Mouse (Mus musculus) embryonic stem cell, embryonic (primary cell): ENCODE measurements around the gene Rgl1.

ENCODE experiments used
- CTCF ChIA-PET, 4 experiments: fragments of 300-600 bp in 2 of 4; fragments of 350-600 bp in 2 of 4; sonication (Branson Sonifier 250); formaldehyde crosslinking; loops; one replicate each; lab custom pipeline; 2022; ENCODE audit warnings: inconsistent platforms in 2 of 4; lab: Charles Lee
- POLR2A ChIA-PET, 4 experiments: fragments of 300-600 bp in 2 of 4; fragments of 350-600 bp in 2 of 4; sonication (Branson Sonifier 250); formaldehyde crosslinking; loops; one replicate each; lab custom pipeline; 2022; ENCODE audit warnings: antibody characterized with exemption in 4 of 4, inconsistent platforms in 1 of 4; lab: Charles Lee

The Rgl1 gene

GRCm38 (mm10) chr1:152572755-152573469 lies 193.2 kb downstream of the Rgl1 start:
- ChIA-PET POLR2A (interaction anchor here (0.5 to 2.3 kb wide), 15 partner anchors 9 to 881 kb away, joined by 3 to 9 read pairs (median 3); no protein-coding TSS in a partner anchor), CTCF (interaction anchor here (0.5 to 2.0 kb wide), 13 partner anchors 19 to 1111 kb away, joined by 3 to 20 read pairs (median 4); no protein-coding TSS in a partner anchor)

DNA sequence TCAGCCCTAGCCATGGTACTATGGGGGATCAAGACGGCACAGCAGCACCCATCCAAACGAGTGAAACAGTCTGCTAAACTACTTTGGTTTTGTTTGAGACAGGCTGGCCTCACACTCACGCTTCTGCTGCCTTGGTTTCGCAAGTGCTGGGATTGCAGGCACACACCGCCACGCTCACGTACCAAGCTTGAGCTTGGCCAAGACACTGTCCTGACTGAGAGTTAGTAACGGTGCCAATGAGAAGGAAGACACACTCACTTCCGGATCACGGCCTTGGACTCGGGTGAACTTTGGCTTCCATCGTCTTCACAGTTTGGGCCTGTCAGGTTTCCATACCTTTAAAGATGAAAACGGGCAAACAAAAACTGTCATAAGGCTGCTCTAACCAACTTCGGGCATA lies 194.8 kb downstream of the Rgl1 start:
- CTCF ChIA-PET, result interaction anchor here in 1 of 4 experiments (0.6 kb wide), 1 partner anchor 46 kb away, joined by 4 read pairs; no protein-coding TSS in a partner anchor

DNA sequence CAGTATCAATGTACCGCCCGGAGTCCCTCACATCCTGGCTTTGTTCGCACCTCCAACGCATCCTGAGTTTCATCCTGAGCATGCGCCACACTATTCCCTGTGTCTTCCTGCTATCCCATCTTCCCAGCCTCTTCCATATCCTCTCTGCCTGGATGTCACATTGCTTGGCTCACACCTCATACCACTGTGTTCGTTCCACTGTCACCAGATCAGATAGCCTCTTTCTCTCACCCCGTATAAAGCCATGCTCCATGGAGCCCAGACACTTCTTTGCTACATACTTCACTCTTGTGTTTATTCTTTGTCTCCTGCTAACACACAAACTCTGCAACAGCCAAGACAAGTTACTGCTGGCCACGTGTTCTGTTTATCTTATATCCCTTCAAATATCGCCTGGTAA lies 195.5 kb downstream of the Rgl1 start:
- ChIA-PET POLR2A (no interaction called here), CTCF (no interaction called here)

More for the DNA sequence above, 194.8 kb downstream of the Rgl1 start:
- POLR2A ChIA-PET, result interaction anchor here in 1 of 4 experiments (2.3 kb wide), 1 partner anchor 10 kb away, joined by 5 read pairs; no protein-coding TSS in a partner anchor

DNA sequence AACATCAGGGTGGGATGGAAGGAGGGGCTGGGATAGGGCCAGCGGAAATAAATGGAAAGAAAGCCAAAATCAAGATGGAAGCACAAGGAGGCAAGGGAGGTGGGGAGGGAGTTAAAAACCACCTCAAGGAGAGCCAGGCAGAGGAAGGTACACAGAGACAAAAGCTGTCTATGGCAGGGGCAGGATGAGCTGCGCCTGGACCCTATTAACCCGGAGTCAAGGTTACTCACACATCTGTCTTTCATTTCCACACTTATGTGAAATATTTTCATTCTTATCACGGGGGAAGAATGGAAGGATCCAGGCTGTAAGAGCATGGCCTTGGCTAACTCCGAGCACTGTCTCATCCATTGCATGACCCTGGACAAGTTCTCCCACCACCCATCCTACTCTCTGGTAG lies 202.9 kb downstream of the Rgl1 start:
- POLR2A ChIA-PET, result interaction anchor here in 1 of 4 experiments (0.6 kb wide), 1 partner anchor 529 kb away, joined by 6 read pairs; no protein-coding TSS in a partner anchor
- CTCF ChIA-PET, result no interaction called here

- ChIA-PET POLR2A (interaction anchor here in 1 of 4 experiments (1.0 kb wide), 1 partner anchor 12 kb away, joined by 3 read pairs; no protein-coding TSS in a partner anchor), CTCF (no interaction called here)
Measured at GRCm38 (mm10) chr1:152562877-152563276, 203.3 kb downstream of the Rgl1 start.

DNA sequence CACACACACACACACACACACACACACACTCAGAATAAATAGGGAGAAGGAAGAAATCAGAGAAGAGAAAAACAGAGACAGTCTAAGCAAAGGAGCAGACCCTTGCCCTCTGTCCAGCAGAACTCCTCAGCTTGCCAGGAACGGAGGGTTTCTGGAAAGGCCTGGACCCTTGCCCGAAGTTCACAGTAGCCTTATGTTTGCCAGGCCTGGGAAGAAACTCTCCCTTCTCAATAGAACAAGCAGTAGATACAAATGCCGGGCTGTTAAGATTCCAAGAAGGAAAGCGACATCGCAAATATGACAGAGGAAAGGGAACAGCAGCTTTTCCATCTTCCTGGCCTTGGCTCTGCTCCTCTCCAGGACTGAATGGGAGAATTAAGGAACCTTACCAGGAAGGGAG lies 205.7 kb downstream of the Rgl1 start:
- ChIA-PET POLR2A (interaction anchor here in 1 of 4 experiments (0.8 kb wide), 1 partner anchor 941 kb away, joined by 3 read pairs; no protein-coding TSS in a partner anchor), CTCF (interaction anchor here in 1 of 4 experiments (0.6 kb wide), 1 partner anchor 122 kb away, joined by 3 read pairs; no protein-coding TSS in a partner anchor)

DNA sequence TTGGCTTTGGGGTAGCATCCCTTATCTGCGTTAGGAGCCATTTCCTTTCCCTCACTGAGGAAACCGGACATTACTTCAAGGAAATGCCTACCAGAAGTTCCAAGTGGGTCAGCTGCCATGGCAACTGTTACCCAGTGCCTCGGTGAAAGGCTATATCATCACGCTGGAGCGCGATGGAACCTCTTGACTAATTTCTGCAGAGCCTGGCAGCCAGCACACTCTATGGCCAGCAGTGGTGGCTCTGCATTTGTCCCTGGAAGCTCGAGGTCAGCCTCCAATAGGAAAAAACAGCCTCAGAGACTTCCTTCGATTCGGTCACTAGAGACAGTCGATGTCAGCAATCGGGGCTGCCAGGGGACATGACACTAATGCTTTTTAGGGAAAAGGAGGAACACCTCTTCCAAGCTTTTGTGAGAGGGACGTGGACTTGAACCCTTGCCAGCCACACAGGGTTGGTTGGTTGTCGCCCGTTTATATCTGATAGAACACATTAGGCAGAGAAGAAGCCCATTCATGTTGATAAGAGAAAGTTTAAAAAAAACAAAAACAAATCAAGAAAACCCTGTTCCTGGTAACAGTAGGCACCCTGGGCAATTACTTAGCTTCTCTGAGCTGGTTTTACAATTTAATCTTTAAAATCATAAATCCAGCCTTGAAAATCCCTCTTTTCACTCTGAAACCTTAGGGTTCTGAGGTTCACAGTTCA lies 209.4 kb downstream of the Rgl1 start:
- ChIA-PET POLR2A (interaction anchor here in 1 of 4 experiments (0.8 to 2.6 kb wide), 2 partner anchors 10 to 16 kb away, joined by 3 to 9 read pairs; no protein-coding TSS in a partner anchor), CTCF (no interaction called here)

DNA sequence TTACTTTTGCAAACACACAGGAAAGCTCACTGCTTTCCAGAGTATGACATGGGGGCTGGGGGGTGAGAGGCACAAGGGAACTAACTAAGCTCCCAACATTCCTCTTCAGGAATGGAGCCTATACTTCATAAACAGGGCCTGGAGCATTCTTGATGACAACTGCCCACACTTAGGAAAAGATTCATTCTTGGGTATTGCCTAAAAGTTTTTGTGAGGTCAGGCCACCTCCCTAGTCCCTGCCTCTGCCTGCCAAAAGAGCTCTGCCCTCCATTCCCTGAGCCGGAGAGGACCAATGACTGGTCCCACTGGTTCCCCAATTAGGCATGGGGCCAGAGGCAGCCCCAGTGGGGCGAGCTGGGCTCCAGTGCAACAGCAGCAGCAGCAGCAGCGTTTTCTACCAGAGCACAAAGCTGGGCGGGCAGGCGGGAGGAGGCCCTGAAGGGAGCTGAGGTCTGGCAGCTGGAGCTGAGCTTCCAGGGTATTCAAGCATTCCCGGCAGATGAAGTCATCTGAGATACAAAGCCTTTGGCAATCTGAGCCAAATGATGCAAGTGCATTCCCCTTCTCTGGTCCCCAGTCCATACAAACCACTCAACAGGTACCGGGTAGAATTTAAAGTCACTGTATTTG lies 210.1 kb downstream of the Rgl1 start:
- POLR2A ChIA-PET, result interaction anchor here in 1 of 4 experiments (0.5 to 2.6 kb wide), 4 partner anchors 11 to 101 kb away, joined by 3 to 9 read pairs (median 3); no protein-coding TSS in a partner anchor
- CTCF ChIA-PET, result no interaction called here

DNA sequence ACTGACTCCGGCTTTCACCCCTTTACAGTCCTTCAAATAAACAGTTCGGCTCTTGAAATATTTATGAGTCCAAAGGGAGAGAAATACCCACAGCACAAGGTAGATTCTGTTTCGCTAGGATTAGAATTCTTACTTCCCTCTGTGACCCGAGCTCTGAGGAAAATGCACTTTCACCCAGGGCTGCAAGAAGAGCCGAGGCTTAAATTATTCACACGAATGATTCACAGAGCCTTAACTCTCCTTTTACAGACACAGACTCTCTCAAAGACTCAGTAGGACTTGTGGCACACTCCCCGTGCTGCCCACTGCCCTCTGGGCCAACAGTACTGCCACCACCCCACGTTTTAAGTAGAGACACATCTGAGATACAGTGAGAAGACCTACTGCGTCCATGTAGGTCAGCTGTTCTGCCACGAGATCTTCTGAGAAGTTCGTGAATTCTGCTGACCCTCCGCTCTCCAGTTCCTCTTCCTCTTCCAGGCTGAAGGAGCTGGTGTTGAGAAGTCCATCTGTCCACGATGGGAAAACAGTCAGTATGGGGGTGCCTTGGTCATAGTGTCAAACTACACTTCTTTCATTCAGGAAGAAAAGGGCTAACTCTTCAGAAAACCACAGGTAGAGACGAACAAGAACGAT lies 212.1 kb downstream of the Rgl1 start:
- POLR2A ChIA-PET, result interaction anchor here in 1 of 4 experiments (1.8 kb wide), 1 partner anchor 62 kb away, joined by 4 read pairs; no protein-coding TSS in a partner anchor
- CTCF ChIA-PET, result interaction anchor here in 1 of 4 experiments (0.6 kb wide), 1 partner anchor 231 kb away, joined by 19 read pairs; no protein-coding TSS in a partner anchor

- CTCF ChIA-PET, result no interaction called here
- POLR2A ChIA-PET, result no interaction called here
Measured at GRCm38 (mm10) chr1:152550973-152551372, 215.2 kb downstream of the Rgl1 start.

DNA sequence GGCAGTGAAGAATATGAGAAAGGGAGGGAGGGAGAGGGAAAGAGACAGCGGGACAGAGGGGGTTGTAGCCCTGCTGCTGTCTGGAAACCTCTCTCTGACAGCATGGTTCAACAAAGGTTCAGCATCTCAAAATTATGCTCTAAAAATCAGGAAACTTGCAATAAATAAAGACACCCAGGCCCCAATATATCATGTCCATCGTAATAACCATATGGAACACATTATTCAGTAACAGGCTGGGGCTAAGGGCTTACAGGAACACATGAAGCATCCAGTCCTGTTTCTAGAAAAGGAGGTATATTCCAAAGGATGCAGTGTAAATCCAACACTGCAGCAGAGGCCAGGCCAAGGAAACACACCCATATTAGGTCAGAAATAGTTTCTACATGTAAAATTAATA lies 215.6 kb downstream of the Rgl1 start:
- ChIA-PET POLR2A (no interaction called here), CTCF (no interaction called here)

DNA sequence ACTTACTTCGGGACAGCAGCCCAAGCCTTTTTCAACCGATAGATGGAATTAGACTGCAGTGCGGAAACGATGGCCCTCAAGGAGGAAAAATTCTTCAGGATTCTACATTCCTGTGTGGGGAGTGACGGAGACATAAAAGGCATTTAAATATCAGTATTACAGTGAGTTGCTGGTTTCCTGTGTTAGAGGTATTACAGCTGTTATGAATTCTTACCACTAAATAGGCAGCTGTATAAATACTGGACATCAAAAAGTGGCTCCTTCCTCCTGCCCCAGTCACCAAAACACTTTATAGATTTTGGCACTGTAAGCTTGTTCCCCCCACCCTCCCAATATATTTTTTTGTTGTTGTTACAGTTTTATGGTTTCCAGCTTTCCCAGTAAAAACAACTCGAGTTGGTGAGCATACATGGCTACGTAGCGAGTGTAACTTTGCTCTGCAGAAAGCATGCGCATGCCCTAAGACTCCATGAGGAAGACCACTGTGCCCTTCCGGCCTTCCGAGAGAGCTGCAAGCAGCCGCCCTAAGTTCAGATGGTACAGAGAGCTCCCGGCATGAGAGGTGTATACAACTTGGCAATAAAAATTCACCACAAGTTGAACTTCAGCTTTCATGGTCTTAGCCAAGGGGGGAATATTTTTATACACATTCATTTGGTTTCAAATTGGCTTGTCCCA lies 217.0 kb downstream of the Rgl1 start:
- ChIA-PET POLR2A (interaction anchor here in 1 of 4 experiments (0.6 kb wide), 1 partner anchor 10 kb away, joined by 4 read pairs; no protein-coding TSS in a partner anchor), CTCF (interaction anchor here in 1 of 4 experiments (0.5 kb wide), 1 partner anchor 29 kb away, joined by 3 read pairs; no protein-coding TSS in a partner anchor)

GRCm38 (mm10) chr1:152543449-152544159 lies 222.5 kb downstream of the Rgl1 start:
- CTCF ChIA-PET, result no interaction called here
- POLR2A ChIA-PET, result interaction anchor here in 1 of 4 experiments (1.0 to 1.4 kb wide), 2 partner anchors 12 to 216 kb away, joined by 3 to 4 read pairs; no protein-coding TSS in a partner anchor

- ChIA-PET CTCF (no interaction called here), POLR2A (interaction anchor here in 1 of 4 experiments (0.5 to 1.4 kb wide), 3 partner anchors 13 to 217 kb away, joined by 3 to 4 read pairs (median 3); no protein-coding TSS in a partner anchor)
Measured at GRCm38 (mm10) chr1:152542747-152543378, 223.3 kb downstream of the Rgl1 start.

DNA sequence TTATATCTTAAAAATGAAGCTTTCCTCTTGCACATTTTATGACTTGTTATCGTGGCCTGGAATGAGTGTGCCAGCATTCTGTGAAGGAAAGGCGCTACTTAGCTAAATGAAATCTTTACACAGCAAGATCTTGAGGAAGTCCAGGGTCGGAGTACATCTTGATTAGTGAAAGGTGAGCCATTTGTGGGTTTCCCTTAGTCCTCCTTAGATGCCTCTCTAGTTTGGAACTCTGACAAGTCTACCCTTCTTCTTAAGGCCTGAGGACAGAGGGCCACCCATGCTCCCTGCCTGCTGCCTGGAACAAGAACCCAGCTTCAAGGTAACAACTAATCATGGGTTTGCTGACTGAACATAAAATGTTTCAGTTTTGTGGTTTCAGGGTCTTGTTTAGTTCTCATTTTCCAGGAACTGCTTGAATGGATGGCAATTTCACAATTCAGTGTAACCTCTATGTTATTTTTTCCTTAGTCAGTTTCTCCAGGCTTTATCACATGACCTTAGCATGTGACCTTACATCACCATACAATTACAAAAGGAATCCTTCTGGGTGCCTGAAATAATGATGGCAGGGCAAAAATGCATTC lies 225.8 kb downstream of the Rgl1 start:
- POLR2A ChIA-PET, result interaction anchor here in 2 of 4 experiments (0.6 to 0.9 kb wide), 3 partner anchors 9 to 954 kb away, joined by 3 to 4 read pairs (median 3); no protein-coding TSS in a partner anchor

DNA sequence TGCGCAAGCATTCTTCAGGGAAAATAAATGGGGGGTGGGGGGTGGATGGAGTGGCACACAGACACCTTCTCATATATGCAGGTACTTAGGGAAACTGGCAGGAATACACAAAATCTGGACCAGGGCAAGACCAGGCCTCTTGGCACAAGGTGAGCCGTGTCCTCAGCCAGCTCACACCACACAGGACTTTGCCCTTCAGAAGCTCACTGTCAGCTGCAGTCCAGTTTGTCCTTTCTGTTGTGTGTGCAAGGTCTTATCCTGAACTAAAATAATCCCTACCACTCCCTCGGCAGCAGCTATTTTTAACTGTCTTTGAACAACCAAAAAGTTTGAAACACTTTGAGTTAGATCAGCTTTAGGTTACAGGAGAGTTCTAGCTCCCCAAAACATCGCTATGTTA lies 227.3 kb downstream of the Rgl1 start:
- CTCF ChIA-PET, result no interaction called here
- POLR2A ChIA-PET, result interaction anchor here in 1 of 4 experiments (0.5 kb wide), 1 partner anchor 110 kb away, joined by 3 read pairs; no protein-coding TSS in a partner anchor

More for the DNA sequence above, 225.8 kb downstream of the Rgl1 start:
- CTCF ChIA-PET, result no interaction called here
